Mouse (Mus musculus): ENCODE data around the gene Polrmt. TPM values are rescaled to one million over a fixed set of nuclear protein-coding genes. Genes with fewer than 3 reads are reported as not detected.

Polrmt gene
- polyA plus RNA-seq, 1 experiment from 2014 or later: 31.8 TPM

DNA sequence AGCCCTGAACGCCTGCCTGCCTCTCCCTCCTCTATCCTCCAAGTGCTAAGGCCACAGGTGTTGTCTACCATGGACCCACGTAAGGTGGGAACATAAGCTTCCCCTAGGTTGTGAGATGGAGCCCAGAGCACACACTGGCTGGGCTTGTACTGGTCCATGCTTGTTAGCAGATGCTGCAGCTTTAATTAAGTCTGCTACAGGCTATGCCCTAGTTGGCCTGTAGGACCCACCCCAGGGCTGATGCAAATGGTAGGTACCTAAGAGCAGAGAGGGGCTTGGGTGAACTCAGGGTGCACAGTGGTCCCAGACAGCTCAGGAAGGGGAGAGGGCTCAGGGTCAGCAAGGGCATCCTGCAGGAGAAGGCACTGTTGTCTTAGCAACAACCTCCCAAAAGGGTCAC lies 43.2 kb upstream of the Polrmt start:
- Histone ChIP-seq H3K9ac (replicated peaks; ENCODE audit: low read depth, low read length) (no peak overlapping the region), H3K27ac (ENCODE audit: low read length) (no peak overlapping the region), H3K4me1 (ENCODE audit: control insufficient read depth, insufficient read depth, low read length) (peaks cover 8% of the 10 kb centered on the region), H3K27me3 (ENCODE audit: control insufficient read depth, insufficient read depth, low read length) (no peaks in the 10 kb centered on the region), H3K9me3 (ENCODE audit: control insufficient read depth, low read depth, low read length) (no peaks in the 10 kb centered on the region), H3K4me3 (ENCODE audit: low read depth, low read length) (no peak overlapping the region), H3K36me3 (ENCODE audit: control insufficient read depth, insufficient read depth, low read length) (no peaks in the 10 kb centered on the region), H3K4me2 (replicated peaks; ENCODE audit: low read depth, low read length) (no peak overlapping the region)
- 52% methylated on average over 2 of the region's 2 CpGs for WGBS
- no peak for ATAC-seq (ENCODE audit: insufficient number of reproducible peaks, insufficient read depth, low FRiP score, low read depth)

DNA sequence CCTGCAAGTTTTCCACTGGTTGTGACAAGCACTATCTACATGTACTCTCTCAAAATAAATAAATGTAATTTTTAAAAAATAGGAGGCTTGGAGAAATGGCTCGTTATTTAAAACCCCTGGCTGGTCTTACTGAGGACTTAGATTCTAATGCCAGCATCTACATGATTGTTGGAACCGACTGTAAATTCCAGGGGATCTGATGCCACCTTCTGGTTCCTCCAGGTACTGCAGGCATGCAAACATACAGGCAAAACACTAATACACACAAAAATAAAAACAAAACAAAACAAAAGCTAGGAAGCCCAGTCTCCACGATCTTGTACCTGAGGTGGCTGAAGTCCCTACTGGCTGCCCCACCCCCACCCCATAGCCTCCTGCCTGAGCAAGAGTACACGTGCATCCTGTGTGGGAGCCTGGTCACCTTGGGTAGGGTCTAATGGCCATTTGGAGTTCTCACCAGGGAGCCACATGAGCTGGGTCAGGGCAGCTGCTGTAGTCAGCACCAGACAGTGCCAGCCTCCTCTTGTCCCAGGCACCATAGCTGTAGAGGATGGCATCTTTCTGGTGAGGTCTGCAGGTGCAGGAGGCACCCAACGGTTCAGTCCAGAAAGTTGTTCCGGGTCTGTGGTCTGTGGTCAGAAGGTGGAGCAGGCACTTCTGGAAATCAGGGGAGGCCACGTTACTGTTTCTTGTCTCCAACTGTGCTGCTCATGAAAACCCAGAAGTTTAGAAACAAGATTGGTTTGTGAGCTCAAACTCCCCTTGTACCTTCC lies 42.2 kb upstream of the Polrmt start:
- 0 out of 2 replicates have a peak, but pooled peaks cover 2% of the 10 kb centered on the region for H3K4me1 ChIP-seq (ENCODE audit: control insufficient read depth, insufficient read depth, low read length)
- H3K4me3 ChIP-seq (ENCODE audit: low read depth, low read length): no peak overlapping the region
- no peaks in the 10 kb centered on the region for H3K9me3 ChIP-seq (ENCODE audit: control insufficient read depth, low read depth, low read length)
- 37% methylated on average over 7 of the region's 7 CpGs for WGBS
- no peak overlapping the region for H3K4me2 ChIP-seq (replicated peaks; ENCODE audit: low read depth, low read length)
- no peak overlapping the region for H3K9ac ChIP-seq (replicated peaks; ENCODE audit: low read depth, low read length)
- H3K36me3 ChIP-seq (ENCODE audit: control insufficient read depth, insufficient read depth, low read length): no peaks in the 10 kb centered on the region
- H3K27ac ChIP-seq (ENCODE audit: low read length): no peak overlapping the region
- ATAC-seq (ENCODE audit: insufficient number of reproducible peaks, insufficient read depth, low FRiP score, low read depth): no peak
- H3K27me3 ChIP-seq (ENCODE audit: control insufficient read depth, insufficient read depth, low read length): no peaks in the 10 kb centered on the region

DNA sequence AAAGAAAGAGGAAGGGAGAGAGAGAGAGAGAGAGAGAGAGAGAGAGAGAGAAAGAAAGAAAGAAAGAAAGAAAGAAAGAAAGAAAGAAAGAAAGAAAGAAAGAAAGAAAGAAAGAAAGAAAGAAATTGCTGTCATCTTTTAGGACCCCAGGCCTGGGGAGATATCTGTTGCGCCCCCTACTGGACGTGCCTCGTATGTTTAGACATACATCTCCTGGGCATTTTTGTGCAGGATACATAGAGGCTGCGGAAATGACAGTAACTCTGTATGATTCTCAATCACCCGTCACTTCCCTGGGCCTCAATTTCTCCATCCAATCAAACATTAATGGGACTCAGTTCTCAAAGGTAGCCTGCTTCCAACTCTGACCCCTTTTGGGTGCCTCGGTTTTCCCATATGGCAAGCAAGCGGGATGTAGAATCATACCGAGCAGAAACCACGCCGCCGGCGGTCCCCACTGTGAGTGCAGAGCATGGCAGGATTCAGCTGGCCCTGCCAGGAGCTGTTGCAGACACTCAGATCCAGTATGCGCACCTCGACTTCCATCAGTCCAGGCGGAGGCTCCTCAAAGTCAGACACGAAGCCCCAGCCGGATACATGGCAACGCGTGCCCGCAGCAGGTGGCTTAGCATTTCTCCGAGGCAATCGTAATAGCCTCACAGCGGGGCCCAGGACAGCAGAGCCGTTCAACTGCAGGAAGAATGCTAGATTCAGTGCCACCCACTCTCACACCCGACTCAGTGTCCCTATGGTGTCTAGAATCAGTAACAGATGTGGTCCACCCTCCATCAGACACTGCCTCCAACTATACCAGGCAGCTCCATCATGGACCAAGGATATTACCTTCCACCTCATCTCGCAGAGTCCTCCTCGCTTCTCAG lies 37.8 kb upstream of the Polrmt start:
- Histone ChIP-seq H3K4me1 (ENCODE audit: control insufficient read depth, insufficient read depth, low read length) (peaks cover 11% of the 10 kb centered on the region), H3K27ac (ENCODE audit: low read length) (no peak overlapping the region), H3K4me2 (replicated peaks; ENCODE audit: low read depth, low read length) (no peak overlapping the region), H3K9me3 (ENCODE audit: control insufficient read depth, low read depth, low read length) (no peaks in the 10 kb centered on the region), H3K4me3 (ENCODE audit: low read depth, low read length) (no peak overlapping the region), H3K27me3 (ENCODE audit: control insufficient read depth, insufficient read depth, low read length) (no peaks in the 10 kb centered on the region), H3K36me3 (ENCODE audit: control insufficient read depth, insufficient read depth, low read length) (no peaks in the 10 kb centered on the region), H3K9ac (replicated peaks; ENCODE audit: low read depth, low read length) (no peak overlapping the region)
- no peak for ATAC-seq (ENCODE audit: insufficient number of reproducible peaks, insufficient read depth, low FRiP score, low read depth)
- WGBS: 46% methylated on average over 27 of the region's 27 CpGs

DNA sequence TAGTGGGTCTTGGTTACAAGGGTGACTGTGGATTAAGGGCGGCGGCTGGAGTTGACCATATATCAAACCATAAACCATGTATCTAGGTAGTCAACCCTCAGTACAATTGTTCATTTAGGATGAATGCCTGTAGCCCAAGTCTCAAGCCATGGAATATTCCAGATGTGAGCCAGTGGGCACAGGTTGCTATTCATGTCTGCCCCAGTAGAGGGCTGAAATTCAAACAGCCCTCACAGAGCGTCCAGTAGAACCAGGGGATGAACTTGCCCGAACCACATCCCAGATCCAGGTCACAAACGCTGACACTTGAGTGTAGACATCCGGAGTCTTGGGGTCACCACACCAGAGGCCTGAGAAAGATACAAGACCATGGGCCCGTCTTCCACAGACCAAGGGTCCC lies 36.7 kb upstream of the Polrmt start:
- no peak overlapping the region for H3K4me2 ChIP-seq (replicated peaks; ENCODE audit: low read depth, low read length)
- H3K9ac ChIP-seq (replicated peaks; ENCODE audit: low read depth, low read length): no peak overlapping the region
- no peak overlapping the region for H3K4me3 ChIP-seq (ENCODE audit: low read depth, low read length)
- 61% methylated on average over 7 of the region's 7 CpGs for WGBS
- H3K27ac ChIP-seq (ENCODE audit: low read length): no peak overlapping the region
- no peaks in the 10 kb centered on the region for H3K27me3 ChIP-seq (ENCODE audit: control insufficient read depth, insufficient read depth, low read length)
- no peak for ATAC-seq (ENCODE audit: insufficient number of reproducible peaks, insufficient read depth, low FRiP score, low read depth)
- no peaks in the 10 kb centered on the region for H3K36me3 ChIP-seq (ENCODE audit: control insufficient read depth, insufficient read depth, low read length)
- H3K9me3 ChIP-seq (ENCODE audit: control insufficient read depth, low read depth, low read length): no peaks in the 10 kb centered on the region
- H3K4me1 ChIP-seq (ENCODE audit: control insufficient read depth, insufficient read depth, low read length): peaks cover 19% of the 10 kb centered on the region

DNA sequence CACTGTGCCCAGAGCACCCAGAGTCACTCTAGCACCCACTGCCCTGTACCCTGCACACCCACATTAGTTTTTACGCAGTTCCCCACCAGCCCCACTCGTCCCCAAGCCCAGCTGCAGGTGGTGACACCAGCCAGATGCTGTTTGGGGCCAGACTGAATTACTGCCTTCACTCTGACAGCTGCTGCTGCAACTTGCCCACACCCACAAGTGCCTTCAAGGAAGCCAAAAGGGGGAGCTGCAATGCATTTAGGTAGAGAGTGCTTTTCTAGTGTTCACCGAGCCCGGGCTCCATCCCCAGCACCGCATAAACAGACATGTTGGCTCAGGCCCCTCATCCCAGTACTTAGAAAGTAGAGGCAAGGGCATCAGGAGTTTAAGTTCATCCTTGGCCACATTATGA lies 35.6 kb upstream of the Polrmt start:
- 64% methylated on average over 5 of the region's 5 CpGs for WGBS

DNA sequence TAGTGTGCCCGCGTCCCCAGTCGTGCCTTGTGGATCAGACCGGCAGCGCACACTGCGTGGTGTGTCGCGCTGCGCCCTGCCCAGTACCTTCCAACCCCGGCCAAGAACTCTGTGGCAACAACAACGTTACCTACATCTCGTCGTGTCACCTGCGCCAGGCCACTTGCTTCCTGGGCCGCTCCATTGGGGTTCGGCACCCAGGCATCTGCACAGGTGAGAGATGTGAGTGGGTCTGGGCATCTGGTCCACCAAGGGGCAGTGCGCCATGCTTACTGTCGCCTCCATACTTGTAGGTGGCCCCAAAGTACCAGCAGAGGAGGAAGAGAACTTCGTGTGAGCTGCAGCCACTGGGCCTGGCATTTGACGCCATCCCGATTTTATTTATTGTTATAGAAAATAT lies 34.8 kb upstream of the Polrmt start:
- H3K4me3 ChIP-seq (ENCODE audit: low read depth, low read length): peak overlapping the region; percentile 38; the same call in 1 of the 2 replicates
- no peaks in the 10 kb centered on the region for H3K36me3 ChIP-seq (ENCODE audit: control insufficient read depth, insufficient read depth, low read length)
- H3K27ac ChIP-seq (ENCODE audit: low read length): no peak overlapping the region
- H3K4me1 ChIP-seq (ENCODE audit: control insufficient read depth, insufficient read depth, low read length): peaks cover 30% of the 10 kb centered on the region
- no peak overlapping the region for H3K9ac ChIP-seq (replicated peaks; ENCODE audit: low read depth, low read length)
- no peaks in the 10 kb centered on the region for H3K27me3 ChIP-seq (ENCODE audit: control insufficient read depth, insufficient read depth, low read length)
- peak overlapping the region; percentile 80 for H3K4me2 ChIP-seq (replicated peaks; ENCODE audit: low read depth, low read length)
- H3K9me3 ChIP-seq (ENCODE audit: control insufficient read depth, low read depth, low read length): no peaks in the 10 kb centered on the region
- ATAC-seq (ENCODE audit: insufficient number of reproducible peaks, insufficient read depth, low FRiP score, low read depth): no peak
- 28% methylated on average over 21 of the region's 21 CpGs for WGBS

More for the DNA sequence above, 35.6 kb upstream of the Polrmt start:
- no peaks in the 10 kb centered on the region for H3K27me3 ChIP-seq (ENCODE audit: control insufficient read depth, insufficient read depth, low read length)
- no peak overlapping the region for H3K4me2 ChIP-seq (replicated peaks; ENCODE audit: low read depth, low read length)
- H3K27ac ChIP-seq (ENCODE audit: low read length): no peak overlapping the region
- H3K4me1 ChIP-seq (ENCODE audit: control insufficient read depth, insufficient read depth, low read length): peaks cover 29% of the 10 kb centered on the region
- H3K9ac ChIP-seq (replicated peaks; ENCODE audit: low read depth, low read length): no peak overlapping the region
- H3K36me3 ChIP-seq (ENCODE audit: control insufficient read depth, insufficient read depth, low read length): no peaks in the 10 kb centered on the region
- no peaks in the 10 kb centered on the region for H3K9me3 ChIP-seq (ENCODE audit: control insufficient read depth, low read depth, low read length)
- H3K4me3 ChIP-seq (ENCODE audit: low read depth, low read length): no peak overlapping the region
- ATAC-seq (ENCODE audit: insufficient number of reproducible peaks, insufficient read depth, low FRiP score, low read depth): no peak

DNA sequence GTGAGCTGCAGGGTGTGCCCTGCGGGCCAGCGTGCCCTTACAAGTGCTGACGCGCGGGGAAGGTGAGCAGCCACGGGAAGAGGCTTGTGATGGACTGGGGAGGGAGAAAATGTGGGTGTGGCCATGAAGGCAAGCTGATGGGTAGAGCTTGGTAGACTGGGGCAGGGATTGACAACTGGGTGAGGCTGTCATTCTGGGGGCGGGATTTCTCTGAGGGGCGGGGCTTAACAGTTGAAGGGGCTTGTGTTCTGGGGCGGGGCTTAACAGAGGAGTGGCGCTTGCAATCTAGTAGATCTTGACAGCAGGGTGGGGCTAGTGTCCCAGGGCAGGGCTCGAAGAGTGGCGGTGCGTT lies 34.3 kb upstream of the Polrmt start:
- Histone ChIP-seq H3K9me3 (ENCODE audit: control insufficient read depth, low read depth, low read length) (no peaks in the 10 kb centered on the region), H3K27ac (ENCODE audit: low read length) (peak overlapping the region; percentile 39), H3K36me3 (ENCODE audit: control insufficient read depth, insufficient read depth, low read length) (no peaks in the 10 kb centered on the region), H3K27me3 (ENCODE audit: control insufficient read depth, insufficient read depth, low read length) (no peaks in the 10 kb centered on the region), H3K9ac (replicated peaks; ENCODE audit: low read depth, low read length) (0 out of 2 replicates have a peak overlapping the region, but pooled peaks have one; percentile 10), H3K4me3 (ENCODE audit: low read depth, low read length) (peak overlapping the region; percentile 38), H3K4me1 (ENCODE audit: control insufficient read depth, insufficient read depth, low read length) (peaks cover 30% of the 10 kb centered on the region), H3K4me2 (replicated peaks; ENCODE audit: low read depth, low read length) (peak overlapping the region; percentile 80)
- no peak; the same call in 1 of the 2 replicates for ATAC-seq (ENCODE audit: insufficient number of reproducible peaks, insufficient read depth, low FRiP score, low read depth)
- under 1% methylated on average over 13 of the region's 13 CpGs for WGBS

DNA sequence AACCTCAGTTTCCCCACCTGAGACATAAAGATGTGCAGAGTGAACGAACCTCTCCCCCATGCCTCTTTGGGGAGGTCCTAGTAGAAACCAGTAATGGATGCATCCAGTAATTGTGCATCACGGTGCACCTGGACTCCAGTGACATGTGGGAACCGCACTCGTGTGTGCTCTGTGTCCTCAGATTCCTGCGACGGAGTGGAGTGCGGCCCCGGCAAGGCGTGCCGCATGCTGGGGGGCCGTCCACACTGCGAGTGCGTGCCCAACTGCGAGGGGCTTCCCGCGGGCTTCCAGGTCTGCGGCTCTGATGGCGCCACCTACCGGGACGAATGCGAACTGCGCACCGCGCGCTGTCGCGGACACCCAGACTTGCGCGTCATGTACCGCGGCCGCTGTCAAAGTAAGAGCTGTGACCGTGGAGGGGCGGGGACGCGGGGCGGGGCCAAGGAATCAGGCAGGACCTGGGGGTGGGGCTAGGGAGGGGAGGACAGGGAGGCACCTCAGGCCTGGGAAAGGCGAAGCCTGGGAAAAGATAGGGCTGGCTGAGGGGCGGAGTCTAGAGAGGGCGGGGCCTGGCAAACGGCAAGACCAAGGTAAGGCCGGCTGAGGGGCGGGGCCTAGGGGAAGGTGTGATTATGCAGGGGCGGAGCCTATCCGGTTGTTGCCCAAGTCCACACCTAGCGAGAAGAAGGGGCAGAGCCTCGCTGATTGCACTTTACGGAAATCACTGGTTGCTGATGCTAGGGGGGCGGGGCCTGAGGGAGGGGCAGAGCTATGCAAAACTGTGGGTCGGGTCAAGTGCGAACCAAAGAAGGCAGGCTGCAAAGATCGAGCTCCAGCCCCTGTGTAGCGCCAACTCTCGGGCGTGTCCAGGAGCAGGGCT lies 33.6 kb upstream of the Polrmt start:
- peak; percentile 90 for ATAC-seq (ENCODE audit: insufficient number of reproducible peaks, insufficient read depth, low FRiP score, low read depth)
- Histone ChIP-seq H3K27ac (ENCODE audit: low read length) (peak overlapping the region; percentile 39), H3K4me1 (ENCODE audit: control insufficient read depth, insufficient read depth, low read length) (peaks cover 30% of the 10 kb centered on the region)

More for the DNA sequence above, 33.6 kb upstream of the Polrmt start:
- Histone ChIP-seq H3K27me3 (ENCODE audit: control insufficient read depth, insufficient read depth, low read length) (no peaks in the 10 kb centered on the region), H3K36me3 (ENCODE audit: control insufficient read depth, insufficient read depth, low read length) (no peaks in the 10 kb centered on the region), H3K9me3 (ENCODE audit: control insufficient read depth, low read depth, low read length) (no peaks in the 10 kb centered on the region), H3K9ac (replicated peaks; ENCODE audit: low read depth, low read length) (0 out of 2 replicates have a peak overlapping the region, but pooled peaks have one; percentile 10), H3K4me2 (replicated peaks; ENCODE audit: low read depth, low read length) (peak overlapping the region; percentile 80), H3K4me3 (ENCODE audit: low read depth, low read length) (peak overlapping the region; percentile 38)
- WGBS: 1% methylated on average over 55 of the region's 55 CpGs
